Mouse (Mus musculus) cerebellum, adult 2 months (tissue): ENCODE measurements at regions not wholly inside any gene's neighbourhood (a gene's known extent, or its start where the extent isn't known, plus 50 kb on each side); places are given as distances from the start of the nearest gene placed in this dataset.

Source experiments
- DNase-seq, 2 experiments: peaks; one replicate each; pipeline ENCODE4 v3.0.0; 2021
- H3K27ac ChIP-seq: fragments of 200-500 bp; 2 replicates; pipeline ENCODE4 v1.5.1; 2012; ENCODE audit warnings: low read length, control low read depth, inconsistent platforms; ENCODE audit not compliant: insufficient read depth
- H3K27me3 ChIP-seq: fragments of 200-500 bp; 2 replicates; pipeline ENCODE4 v1.6.1; 2012; ENCODE audit warnings: inconsistent platforms, mild to moderate bottlenecking, low read length, moderate library complexity; ENCODE audit not compliant: control insufficient read depth, insufficient read depth
- H3K4me1 ChIP-seq: fragments of 200-500 bp; 2 replicates; pipeline ENCODE4 v1.6.1; 2011; ENCODE audit warnings: low read length; ENCODE audit not compliant: control insufficient read depth, insufficient read depth
- H3K4me3 ChIP-seq: fragments of 200-500 bp; replicated peaks from 2 replicates; pipeline ENCODE3; 2011; ENCODE audit warnings: mild to moderate bottlenecking, low read depth, low read length, control low read depth; ENCODE audit not compliant: insufficient read depth
- CTCF ChIP-seq: fragments of 200-500 bp; IDR thresholded peaks from 2 replicates; pipeline ENCODE4 v1.5.1; 2011; ENCODE audit warnings: low read depth, mild to moderate bottlenecking, control low read depth, low read length, moderate library complexity, borderline replicate concordance; ENCODE audit not compliant: insufficient read depth
- POLR2A ChIP-seq: fragments of 200-500 bp; IDR thresholded peaks from 2 replicates; pipeline ENCODE4 v1.6.1; 2011; ENCODE audit warnings: low read length, control low read depth, borderline replicate concordance; ENCODE audit not compliant: insufficient read depth
- WGBS: fragments of 180-500 bp; shearing (Covaris S2); methylation state at CpG from one replicate; pipeline ENCODE4 v1.1.7; 2018; 5-methylcytosine and 5-hydroxymethylcytosine counted together

DNA sequence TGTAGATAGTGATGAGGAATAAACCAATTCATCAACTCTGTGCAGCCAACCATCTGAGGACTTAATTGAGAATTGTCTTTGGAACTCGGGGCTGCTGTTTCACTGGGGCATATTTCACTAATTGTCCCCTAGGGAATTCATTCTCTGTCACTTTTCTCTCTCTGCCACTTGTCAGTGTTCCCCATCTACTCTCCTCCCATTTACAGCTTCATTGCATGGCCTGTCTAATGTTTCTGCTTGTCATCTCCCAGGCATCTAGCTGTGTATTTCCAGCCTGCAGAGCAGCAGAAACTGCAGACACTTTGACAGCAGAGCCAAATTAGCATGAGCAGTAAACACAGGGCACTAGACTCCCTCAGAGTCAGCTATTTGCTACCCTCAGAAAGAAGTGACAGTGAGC, 1105.2 kb downstream of the Ntrk3 start:
- TF ChIP-seq CTCF: no peak
- no peak for TF ChIP-seq POLR2A
- Histone ChIP-seq H3K4me3 (no peak overlapping the region), H3K27me3 (no peaks in the 10 kb centered on the region), H3K4me1 (no peaks in the 10 kb centered on the region), H3K27ac (no peak overlapping the region)
- DNase-seq: no peak
- 15% methylated on average over 1 of the region's 1 CpGs for WGBS

- Histone ChIP-seq H3K4me3 (no peak overlapping the region), H3K27ac (no peak overlapping the region), H3K27me3 (no peaks in the 10 kb centered on the region), H3K4me1 (no peaks in the 10 kb centered on the region)
- TF ChIP-seq POLR2A (no peak), CTCF (no peak)
- 35% methylated on average over 4 of the region's 4 CpGs for WGBS
- DNase-seq: no peak
These were observed 1114.3 kb downstream of the Ntrk3 start for GRCm38 (mm10) chr7:77623491-77623890.

DNA sequence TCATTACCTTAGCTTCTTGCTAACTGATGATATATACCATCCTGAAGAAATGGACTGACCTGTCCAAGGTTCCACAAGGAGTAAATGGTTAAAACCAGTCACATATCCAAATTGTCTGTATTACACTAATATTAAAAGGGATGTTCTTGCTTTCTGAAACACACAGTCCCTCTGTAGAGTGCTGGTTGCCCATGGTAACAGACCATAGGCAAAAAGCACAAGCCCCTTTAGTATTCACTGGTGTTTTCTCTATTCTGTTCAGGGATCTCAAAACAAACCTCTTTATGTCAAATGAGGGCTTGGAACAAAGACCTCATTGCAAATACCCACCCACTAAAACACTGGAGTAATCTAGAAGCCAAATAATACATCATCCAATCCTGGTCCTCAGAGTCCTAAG, 1114.9 kb downstream of the Ntrk3 start:
- H3K27ac ChIP-seq: no peak overlapping the region
- DNase-seq: no peak
- no peaks in the 10 kb centered on the region for H3K27me3 ChIP-seq
- H3K4me1 ChIP-seq: no peaks in the 10 kb centered on the region
- TF ChIP-seq CTCF (no peak), POLR2A (no peak)
- H3K4me3 ChIP-seq: no peak overlapping the region

DNA sequence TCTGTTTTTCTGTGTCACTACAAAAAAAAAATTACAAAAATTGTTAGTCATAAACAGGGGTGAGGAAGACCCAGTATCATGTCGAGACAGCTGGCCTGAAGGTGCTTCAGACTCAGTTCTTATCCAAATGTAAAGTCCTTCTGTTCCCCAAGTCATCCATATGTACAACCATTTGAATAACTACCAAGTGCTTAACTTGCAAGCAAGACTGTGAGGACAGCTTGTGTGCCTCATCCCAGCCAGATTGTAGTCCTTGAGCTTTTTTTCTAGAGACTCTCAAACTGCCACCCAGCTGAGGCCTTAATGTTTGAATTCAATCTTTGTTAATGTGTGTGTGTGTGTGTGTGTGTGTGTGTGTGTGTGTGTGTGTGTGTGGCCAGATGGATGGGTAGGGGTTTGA, 1164.9 kb downstream of the Ntrk3 start:
- 69% methylated on average over 1 of the region's 1 CpGs for WGBS
- Histone ChIP-seq H3K27ac (no peak overlapping the region), H3K4me3 (no peak overlapping the region), H3K4me1 (no peaks in the 10 kb centered on the region), H3K27me3 (no peaks in the 10 kb centered on the region)
- no peak for DNase-seq
- TF ChIP-seq POLR2A: no peak
- no peak for TF ChIP-seq CTCF

DNA sequence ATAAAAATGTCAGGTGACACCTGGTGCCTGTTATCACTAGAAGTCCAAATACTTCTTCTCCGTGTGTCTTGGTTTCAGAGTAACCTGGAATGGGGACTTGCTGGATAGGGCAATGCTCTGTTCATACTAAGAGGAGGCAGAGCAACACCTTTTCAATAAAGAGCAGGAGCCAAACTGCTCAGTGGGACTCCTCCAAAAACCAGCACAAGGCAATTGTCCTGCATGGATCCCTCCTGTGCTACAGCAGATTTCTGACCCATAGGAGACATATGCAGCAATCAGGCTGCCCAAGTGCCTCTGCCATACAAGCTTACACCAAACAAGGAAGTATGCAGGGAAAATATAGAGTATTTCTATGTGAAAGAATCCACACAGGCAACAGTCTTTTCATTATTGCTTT, 1178.7 kb downstream of the Ntrk3 start:
- WGBS: 11% methylated on average over 1 of the region's 1 CpGs
- Histone ChIP-seq H3K4me1 (no peaks in the 10 kb centered on the region), H3K27ac (no peak overlapping the region), H3K27me3 (no peaks in the 10 kb centered on the region), H3K4me3 (no peak overlapping the region)
- peak; percentile 16 to 52 for DNase-seq
- TF ChIP-seq CTCF: no peak
- no peak for TF ChIP-seq POLR2A

DNA sequence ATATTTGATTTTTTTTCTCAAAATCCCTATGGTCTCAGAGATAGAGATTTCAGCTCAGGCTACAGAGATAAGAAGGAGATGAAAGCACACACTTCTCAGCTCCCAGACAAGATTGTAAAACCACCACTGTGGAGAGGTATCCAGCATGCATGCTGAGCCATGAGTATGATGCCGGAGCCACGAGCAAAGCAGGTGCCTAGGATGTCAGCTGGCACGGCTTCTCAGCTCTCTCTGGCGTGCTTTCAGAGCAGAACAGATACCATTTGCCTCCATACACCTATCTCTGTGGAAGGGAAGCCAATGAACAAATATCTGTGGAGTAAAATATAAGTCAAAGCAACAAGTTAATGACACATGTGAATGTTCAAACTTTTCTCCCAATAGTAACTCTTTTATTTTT, 1179.3 kb downstream of the Ntrk3 start:
- Histone ChIP-seq H3K4me3 (no peak overlapping the region), H3K27ac (no peak overlapping the region), H3K4me1 (no peaks in the 10 kb centered on the region), H3K27me3 (no peaks in the 10 kb centered on the region)
- TF ChIP-seq POLR2A (no peak), CTCF (no peak)
- peak; percentile 36 to 63 for DNase-seq
- WGBS: 5% methylated on average over 4 of the region's 4 CpGs

- Histone ChIP-seq H3K27ac (no peak overlapping the region), H3K4me3 (no peak overlapping the region), H3K4me1 (no peaks in the 10 kb centered on the region), H3K27me3 (no peaks in the 10 kb centered on the region)
- WGBS: 57% methylated on average over 5 of the region's 5 CpGs
- TF ChIP-seq POLR2A (no peak), CTCF (no peak)
- DNase-seq: no peak
These were observed 1200.9 kb downstream of the Ntrk3 start for GRCm38 (mm10) chr7:77536890-77537289.

DNA sequence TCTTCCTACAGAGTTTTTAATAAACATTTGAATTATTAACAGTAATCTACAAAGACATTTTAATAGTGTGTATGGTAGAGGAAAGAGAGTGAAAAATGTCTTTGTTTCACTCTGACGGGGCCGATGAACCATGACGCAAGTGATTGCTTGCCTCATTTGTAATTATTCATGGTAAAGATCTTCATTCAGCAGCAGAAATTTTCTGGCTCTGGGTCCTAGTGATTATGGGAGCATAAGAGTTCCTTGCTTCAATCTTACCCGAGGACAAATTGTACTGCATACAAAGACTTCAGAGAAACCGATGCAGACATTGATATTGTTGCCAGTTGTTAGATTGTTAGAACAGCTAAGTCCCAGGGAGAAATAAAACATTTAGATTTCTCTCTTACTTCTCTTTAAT, 1209.9 kb downstream of the Ntrk3 start:
- WGBS: 20% methylated on average over 5 of the region's 5 CpGs
- Histone ChIP-seq H3K4me1 (no peaks in the 10 kb centered on the region), H3K27ac (no peak overlapping the region), H3K27me3 (no peaks in the 10 kb centered on the region), H3K4me3 (no peak overlapping the region)
- no peak for DNase-seq
- TF ChIP-seq POLR2A (no peak), CTCF (no peak)
